Mouse (Mus musculus) megakaryocyte progenitor cell, adult 5-6 weeks (primary cell): ENCODE results near the gene Tm4sf20. TPM values are rescaled to one million over a fixed set of nuclear protein-coding genes. Genes with fewer than 3 reads are reported as not detected.

ENCODE experiments used
- ATAC-seq: replicated peaks from 2 replicates; pipeline ENCODE4 v1.8.0; 2016; ENCODE audit warnings: mild to moderate bottlenecking, moderate TSS enrichment, inconsistent platforms; ENCODE audit not compliant: poor library complexity
- total RNA-seq, 2 experiments: library from RNA; stranded (forward) in 1 of 2; stranded (reverse) in 1 of 2; fragments of 157-497, 149-512 nt in 1 of 2; fragments of 200-1000 nt in 1 of 2; gene quantifications; 2 replicates each; pipeline versions ENCODE4 v1.2.3 to v1.2.4; 2015 to 2017

The Tm4sf20 gene
- total RNA-seq, 2 experiments from 2014 or later, result not detected

GRCm38 (mm10) chr1:82779388-82779966, 11.2 kb upstream of the Tm4sf20 start:
- no peak for ATAC-seq

GRCm38 (mm10) chr1:82775293-82775692, 7.0 kb upstream of the Tm4sf20 start:
- no peak for ATAC-seq

DNA sequence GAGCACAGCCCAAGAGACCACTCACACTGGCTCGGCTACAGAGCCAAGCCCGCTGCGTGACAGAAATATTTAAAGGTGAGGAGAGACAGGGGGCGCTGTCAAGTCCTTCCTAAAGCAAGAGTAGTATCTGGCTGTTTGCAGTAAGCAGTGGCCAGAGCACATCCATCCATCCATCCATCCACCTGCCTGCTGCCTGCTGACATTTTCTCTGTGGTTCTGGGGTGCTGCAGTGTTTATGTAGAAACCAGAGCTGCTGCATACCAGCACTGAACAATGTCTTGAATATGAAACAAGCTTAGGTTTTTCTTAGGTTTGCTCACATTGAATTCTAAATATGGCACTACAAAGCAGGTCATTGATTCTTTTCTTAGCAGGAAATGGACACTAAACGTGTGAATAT, 4.9 kb upstream of the Tm4sf20 start:
- ATAC-seq, result no peak

DNA sequence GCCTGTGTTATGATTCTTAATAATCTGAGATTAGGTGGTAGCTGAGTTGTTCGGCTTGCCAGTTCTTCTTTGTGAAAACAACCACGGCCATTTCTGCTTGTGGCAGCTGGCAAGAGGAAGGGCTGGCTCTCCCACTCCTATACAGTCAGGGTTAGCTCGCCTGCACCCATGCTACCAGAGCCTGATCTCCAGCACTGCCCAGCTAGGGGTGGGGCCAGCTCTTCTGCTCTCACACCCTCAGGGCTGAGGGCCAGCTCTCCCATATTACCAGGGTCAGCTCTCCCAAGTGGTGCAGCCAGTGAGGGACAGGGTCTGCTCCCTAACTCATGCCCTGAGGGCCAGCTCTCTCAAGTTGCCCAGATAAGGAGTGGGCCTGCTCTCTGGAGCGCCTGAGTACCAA, 4.2 kb upstream of the Tm4sf20 start:
- ATAC-seq, result no peak

DNA sequence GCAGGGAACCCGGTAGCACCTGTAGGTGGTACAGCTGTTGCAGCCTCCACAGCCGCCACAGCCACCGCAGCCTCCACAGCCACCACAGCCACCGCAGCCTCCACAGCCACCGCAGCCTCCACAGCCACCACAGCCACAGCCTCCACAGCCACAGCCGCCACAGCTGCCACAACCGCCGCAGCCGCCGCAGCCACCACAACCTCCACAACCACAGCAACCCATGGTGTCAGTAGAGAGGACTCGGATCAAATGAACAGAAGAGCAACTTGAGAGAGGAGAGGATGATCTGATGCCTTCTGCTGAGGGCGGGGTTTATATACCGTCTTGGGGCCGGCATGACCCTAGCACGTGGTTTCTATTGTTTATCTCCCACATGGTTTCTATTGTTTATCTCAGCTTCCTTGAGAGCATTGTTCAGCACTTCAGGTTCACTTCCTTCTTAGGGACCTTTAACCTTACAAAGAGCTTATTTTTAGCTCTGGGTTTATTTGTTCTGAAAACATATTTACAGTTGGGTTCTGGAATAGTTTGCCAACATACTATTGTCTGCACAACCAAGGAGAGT, 2.8 kb upstream of the Tm4sf20 start, which contains the start of gene Gm47791:
Gm47791 (minus strand) TSS at position 222 of the 565 bp plus-strand sequence.
- ATAC-seq, result no peak

- no peak for ATAC-seq
These were observed 1.6 kb downstream of the Tm4sf20 start for GRCm38 (mm10) chr1:82766641-82767040.

DNA sequence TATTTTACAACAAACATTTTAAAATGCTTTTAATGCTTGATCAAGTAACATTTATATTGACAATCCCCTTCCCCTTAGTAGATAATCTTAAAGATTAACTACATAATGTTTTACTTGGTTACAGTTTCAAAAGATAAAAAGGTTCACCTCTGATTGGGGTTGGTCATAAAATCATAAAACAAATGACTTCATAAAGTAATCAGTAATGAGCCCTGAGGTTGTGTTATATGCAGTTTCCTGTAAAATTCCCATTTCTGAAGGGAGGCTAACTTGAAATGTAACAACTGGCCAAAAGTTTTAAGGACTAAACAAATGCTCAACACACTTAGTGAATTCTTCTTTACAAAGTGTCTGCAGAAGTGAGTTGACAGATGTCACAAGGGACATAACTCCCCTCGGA, 2.0 kb downstream of the Tm4sf20 start:
- no peak for ATAC-seq

GRCm38 (mm10) chr1:82762274-82762673, 6.0 kb downstream of the Tm4sf20 start:
- ATAC-seq, result 0 out of 2 replicates have a peak, but pooled peaks have one; percentile 29

GRCm38 (mm10) chr1:82761454-82762169, 6.6 kb downstream of the Tm4sf20 start:
- peak; percentile 91 for ATAC-seq

DNA sequence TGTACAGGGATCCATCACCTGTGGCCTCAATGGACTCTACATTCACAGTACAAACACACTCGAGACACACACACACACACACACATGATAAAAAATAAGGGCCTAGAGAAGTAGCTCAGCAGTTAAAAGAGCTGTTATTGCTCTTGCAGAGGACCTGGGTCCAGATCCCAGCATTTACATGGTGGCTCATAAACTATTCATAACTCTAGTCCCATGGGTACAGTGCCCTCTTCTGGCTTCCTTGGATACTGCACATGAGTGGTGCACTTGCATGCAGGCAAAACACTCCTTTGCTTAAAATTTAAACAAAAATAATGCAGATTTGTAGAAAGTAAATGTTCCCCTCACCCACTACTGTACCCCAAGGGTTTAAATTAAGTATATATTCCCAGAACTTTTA, 8.7 kb downstream of the Tm4sf20 start:
- peak; percentile 62 for ATAC-seq

GRCm38 (mm10) chr1:82747714-82748452, 20.4 kb downstream of the Tm4sf20 start:
- peak; percentile 37; the same call in 1 of the 2 replicates for ATAC-seq

DNA sequence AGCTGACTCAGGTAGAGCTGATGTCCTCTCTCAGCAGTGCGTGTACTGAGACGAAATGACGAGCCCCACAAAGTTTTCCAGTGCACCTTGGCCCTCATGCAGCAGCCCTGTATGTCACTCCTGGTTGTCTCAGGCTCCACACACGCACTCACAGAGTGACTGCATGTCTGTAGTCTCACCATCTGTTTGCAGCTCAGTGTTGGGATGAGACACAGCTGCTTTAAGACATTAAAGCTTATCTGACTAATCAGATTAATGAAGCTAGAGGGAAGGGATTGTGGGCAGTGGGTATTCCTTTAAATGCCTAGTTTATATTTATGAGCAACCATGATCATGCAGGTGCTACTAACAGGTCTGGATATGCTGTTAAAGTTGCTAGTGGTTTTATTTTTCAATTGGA, 21.9 kb downstream of the Tm4sf20 start:
- ATAC-seq, result no peak

DNA sequence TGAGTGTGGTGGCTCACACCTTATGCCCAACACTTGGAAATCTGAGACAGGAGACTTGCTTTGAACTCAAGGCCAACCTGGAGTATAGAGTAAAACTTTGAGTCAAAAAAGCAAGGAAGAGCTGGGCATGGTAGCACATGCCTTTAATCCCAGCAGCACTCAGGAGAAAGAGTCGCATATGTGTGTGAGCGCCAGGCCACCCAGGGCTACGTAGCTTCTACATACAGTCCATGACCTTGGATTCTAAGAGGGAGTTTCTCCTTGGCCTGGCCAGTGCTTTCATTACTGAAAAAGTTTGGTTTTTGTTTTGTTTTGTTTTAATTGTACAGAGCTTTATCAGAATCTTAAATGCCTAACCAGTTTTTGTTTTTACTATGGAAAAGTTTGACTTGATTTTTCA, 24.3 kb downstream of the Tm4sf20 start:
- no peak for ATAC-seq

GRCm38 (mm10) chr1:82741539-82741938, 26.7 kb downstream of the Tm4sf20 start:
- ATAC-seq, result no peak

DNA sequence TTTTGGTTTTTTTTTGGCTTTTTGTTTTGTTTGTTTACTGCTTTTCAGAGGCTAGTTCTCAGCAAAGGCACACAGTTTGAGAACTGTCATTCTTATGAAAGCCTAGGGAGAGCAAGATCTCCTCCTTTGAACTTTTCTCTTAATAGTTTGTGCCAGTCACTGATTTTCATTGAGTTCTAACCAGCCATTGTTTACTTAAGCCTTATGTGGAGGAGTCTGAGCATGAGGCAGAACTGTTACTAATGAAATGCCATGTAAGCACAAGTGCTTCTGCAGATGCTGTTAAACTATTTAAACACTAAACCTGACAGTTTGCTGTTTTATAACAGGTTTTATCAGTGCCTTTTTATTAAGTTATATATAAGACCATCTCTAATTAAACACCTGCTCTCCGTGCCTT, 30.2 kb downstream of the Tm4sf20 start:
- no peak for ATAC-seq

DNA sequence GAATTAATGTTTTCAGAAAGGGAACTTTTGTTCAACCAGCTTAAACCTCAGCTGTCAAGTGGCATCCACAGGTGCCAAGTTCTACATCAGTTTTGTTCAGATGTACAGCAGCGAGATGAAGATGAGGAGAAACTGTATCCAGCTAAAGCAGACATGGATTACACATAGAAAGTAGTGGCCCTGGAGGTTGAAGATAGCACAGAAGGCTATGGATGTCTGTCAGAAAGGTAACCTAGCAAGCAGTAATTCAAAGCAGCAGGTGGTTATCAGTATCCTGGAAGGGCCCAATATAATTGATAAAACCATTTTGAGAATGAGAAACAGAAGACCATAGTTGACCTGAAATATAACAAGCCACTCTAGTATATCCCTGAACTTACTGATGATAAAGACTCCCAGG, 34.9 kb downstream of the Tm4sf20 start:
- 0 out of 2 replicates have a peak, but pooled peaks have one; percentile 29 for ATAC-seq

- no peak for ATAC-seq
These were observed 41.8 kb downstream of the Tm4sf20 start for GRCm38 (mm10) chr1:82726482-82726881.

GRCm38 (mm10) chr1:82725875-82726185, 42.4 kb downstream of the Tm4sf20 start:
- peak; percentile 40 for ATAC-seq

- peak; percentile 72 for ATAC-seq
These were observed 43.0 kb downstream of the Tm4sf20 start for GRCm38 (mm10) chr1:82725026-82725874.

DNA sequence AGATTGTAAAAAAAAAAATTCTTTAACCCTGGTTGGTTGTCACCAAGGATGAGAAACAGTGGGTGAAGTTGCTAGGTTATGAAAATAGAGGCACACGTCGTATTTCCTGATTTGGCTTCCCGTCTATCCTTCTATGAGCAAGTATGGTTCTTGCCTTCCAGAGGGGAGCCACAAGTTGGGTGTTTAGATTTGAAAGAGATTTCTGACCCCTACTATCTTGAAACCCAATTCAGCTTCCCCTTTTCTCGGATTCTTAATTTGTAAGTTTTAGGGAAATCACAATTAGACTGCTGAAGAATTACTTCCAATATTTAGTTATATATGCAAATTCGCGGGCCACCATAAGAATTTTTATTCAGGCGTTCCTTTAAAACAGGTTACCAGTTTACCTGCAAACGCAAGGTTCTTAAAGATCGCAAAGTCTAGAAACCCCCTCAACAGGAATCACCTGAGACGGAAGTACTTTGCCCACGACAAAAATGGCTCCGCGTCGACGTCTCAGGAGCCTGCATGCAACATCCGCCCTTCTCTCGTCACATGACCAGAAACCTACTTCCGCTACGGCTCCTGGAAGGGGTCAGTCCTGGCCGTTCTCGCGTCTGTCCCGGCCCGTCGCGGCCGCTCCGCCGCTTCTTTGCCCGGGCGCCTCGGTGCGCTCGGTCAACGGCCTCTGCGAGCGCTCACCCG, 43.8 kb downstream of the Tm4sf20 start, which contains the start of gene Mff:
Mff (plus strand) TSS at position 552 of the 687 bp plus-strand sequence.
- ATAC-seq, result peak; percentile 97
